Mouse (Mus musculus): ENCODE measurements around the gene Evi2b.

Gene Evi2b

DNA sequence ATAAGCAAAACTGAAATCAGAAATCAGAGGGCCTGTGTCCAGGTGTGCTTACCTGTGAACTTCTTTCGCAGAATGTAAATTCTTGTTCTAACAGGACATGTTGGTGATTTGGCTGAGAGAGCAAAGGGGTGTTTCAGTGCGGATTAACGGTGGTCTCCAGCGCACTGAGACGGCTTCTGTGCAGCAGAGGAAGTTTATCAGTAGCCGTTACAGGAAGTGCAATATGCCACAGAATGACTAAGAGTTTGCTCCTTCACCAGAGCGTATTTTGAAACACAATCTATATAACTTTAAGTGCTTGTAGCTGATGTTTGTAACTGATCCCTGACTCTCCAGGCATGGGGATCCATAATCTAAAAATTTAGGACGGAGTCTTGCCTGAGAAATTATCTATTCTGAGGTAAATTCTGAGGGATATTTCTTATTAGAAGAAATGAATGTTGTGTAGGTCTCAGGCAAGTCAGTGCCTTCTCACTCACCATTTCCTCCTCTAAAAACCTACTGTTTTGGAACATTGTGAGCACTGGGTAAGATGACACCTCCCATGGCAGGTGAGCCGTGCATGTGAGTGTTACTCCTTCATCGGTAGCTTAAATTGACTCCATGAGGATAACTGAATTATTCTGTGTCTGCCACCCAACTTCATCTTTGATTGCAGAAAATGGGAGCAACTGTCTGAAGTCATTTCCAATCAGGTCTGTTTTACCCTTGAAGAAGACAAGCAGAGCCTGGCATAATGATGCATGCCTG lies at the start of gene Evi2b:
Gene Evi2b, minus strand, starts transcription at position 203 of the 750 bp plus-strand sequence.
- peak; percentile 82 for DNase-seq (ENCODE audit: low read depth, low spot score)

GRCm38 (mm10) chr11:79570319-79570718 lies 46.8 kb upstream of the Evi2b start:
- peak; percentile 45 for DNase-seq (ENCODE audit: low read depth, low spot score)

DNA sequence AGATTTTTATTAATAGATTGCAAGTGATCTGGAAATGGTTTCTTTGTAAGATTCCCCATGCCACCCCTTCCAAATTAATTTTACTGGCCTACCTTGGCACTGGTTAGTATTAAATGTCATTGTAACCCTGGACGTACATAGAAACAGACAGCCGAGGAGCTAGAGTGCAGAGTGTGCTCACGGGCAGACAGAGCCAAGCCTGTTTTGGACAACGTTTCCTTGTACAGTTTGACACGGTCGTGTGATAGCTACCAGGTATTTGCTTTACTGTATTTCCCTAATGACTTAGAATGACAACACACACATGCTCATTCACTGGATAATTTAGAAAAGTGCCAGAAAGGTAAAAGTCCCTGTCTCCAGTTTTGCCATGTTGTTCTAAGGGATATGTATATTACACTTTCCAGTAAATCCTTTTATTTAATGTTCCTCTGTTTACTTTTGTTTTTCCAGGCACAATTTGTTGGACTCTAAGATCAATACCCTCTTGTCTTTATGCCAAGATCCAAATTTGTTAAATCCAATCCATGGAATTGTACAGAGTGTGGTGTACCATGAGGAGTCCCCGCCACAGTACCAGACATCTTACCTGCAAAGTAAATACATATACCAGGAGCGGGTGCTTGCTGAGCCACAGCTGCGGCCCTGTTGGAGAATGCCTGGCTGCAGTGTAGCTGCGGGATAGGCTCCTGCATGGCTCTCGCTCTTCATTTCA lies 44.8 kb upstream of the Evi2b start:
- DNase-seq (ENCODE audit: low read depth, low spot score), result no peak

DNA sequence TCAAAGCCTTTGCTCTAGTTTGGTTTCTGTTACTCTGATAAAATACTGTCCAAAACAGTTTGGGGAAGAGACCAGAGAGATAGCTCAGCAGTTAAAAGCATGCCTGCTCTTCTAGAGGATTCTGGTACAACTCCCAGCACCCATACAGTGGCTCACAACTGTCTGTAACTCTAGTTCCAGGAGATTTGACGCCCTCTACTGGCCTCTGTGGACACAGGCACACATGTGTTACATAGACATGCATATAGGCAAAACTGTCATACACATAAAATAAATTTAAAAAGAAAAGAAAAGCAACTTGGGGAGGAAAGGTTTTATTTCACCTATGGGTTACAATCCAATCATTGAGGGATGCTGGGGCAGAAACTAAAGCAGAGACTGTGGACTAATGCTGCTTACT lies 43.4 kb upstream of the Evi2b start:
- no peak for DNase-seq (ENCODE audit: low read depth, low spot score)

DNA sequence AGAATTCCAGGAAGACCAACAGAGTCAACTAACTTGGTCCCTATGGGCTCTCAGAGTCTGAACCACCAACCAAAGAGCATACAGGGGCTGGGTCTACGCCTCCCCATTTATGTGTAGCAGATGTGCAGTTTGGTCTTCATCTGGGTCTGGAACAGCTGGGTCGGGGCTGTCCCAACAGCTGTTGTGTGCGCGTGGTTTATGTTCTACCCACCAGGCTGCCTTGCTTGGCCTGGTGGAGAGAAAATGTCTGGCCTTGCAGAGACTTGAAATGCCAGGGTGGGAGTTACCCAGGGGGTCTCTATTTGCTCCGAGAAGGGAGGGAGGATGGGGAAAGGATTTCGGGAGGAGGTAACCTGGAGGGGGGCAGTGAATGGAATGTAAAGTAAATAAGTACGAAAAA lies 39.9 kb upstream of the Evi2b start:
- DNase-seq (ENCODE audit: low read depth, low spot score), result no peak

- DNase-seq (ENCODE audit: low read depth, low spot score), result no peak
Measured at GRCm38 (mm10) chr11:79560536-79560935, 37.0 kb upstream of the Evi2b start.

DNA sequence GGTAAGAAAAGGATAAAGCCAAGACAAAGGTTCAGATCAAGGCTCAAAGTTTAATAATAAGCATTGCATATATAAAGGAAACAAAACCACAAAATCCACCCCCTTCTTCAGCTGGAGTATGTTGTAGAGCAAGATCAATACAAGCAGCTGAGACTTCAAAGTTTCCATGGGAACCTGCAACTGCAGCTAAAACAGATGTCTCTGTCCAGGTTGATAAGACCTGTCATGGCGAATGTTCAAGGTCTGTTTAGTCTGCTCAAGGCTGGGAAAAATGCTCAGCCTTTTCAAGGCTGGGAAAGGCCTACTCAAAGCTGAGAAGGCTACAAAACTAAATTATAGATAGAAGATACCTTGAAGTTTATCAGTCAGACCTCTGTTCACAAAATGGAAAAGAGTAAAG lies 29.1 kb upstream of the Evi2b start:
- DNase-seq (ENCODE audit: low read depth, low spot score), result no peak

- DNase-seq (ENCODE audit: low read depth, low spot score), result no peak
Measured at GRCm38 (mm10) chr11:79536293-79536692, 12.7 kb upstream of the Evi2b start.

- no peak for DNase-seq (ENCODE audit: low read depth, low spot score)
Measured at GRCm38 (mm10) chr11:79535554-79535953, 12.0 kb upstream of the Evi2b start.

DNA sequence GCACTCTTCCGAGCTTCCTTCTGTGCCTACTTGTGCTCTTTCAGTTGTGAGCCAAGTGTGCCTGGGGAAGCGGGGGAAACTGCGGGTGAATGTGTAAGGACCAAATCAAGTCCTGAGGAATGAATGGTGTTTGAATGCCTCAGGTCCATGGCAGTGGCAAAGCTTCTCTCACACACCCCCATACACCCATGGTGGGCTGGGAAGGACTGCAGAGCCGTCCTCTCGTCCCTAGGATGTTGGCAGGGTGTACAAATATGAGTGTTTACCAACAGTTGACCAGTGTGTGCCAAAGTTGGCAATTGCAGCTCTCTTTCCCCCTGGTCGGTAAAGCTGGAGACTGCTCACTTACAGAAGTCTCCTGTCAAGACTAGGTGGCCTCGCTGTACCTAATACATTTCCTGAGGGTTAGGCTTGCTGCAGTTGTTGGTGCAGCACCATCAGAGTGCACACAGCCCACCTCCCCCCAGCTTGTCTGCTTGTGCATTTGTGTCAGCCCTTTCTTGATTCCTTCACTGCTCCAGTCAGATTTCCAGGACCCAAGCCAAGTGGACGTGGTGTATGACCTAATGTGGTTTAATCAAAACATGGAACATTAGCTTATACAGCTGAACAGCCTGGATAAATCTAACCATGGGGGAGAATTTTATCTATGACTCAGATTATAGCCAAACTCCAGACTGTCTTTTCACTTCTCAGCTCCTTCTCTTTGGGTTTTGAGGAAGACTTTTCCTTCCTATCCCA lies 10.6 kb upstream of the Evi2b start:
- no peak for DNase-seq (ENCODE audit: low read depth, low spot score)

DNA sequence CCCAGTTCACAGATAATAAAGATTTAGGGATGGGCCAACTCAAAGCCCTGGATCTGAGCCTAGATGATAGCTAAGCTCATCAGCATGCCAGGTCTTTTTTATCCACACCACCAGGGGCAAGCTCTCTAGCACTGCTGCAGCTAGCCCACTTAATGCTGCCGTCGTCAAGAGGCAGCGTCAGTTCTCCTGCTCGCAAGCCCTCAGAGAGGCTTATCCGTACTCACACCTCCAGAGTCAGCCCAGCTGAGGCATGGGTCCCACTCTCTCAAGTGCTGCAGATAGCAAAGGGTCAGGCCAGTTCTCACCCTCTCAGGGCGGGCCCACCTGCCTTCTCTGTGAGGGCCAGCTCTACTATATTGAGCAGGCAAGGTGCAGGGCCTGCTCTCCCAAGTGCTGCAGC lies 9.7 kb upstream of the Evi2b start:
- no peak for DNase-seq (ENCODE audit: low read depth, low spot score)

DNA sequence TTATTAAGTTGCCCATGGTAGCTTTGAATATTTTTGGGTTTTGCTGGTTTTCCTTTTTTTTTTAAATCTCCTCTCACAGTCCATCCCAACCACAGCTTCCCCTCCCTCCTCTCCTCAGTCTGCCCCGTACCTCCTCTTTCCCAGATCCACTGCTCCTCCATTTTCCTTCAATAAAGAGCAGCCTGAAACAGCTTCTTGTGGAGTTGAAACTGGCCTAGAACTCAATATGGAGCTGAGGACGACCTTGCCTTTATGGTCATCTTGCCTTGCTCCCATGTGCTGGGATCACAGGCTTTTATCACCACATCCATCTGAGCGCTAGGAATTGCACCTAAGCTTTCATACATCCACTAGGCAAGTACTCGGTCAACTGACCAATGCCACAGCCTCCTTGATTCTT lies 7.9 kb upstream of the Evi2b start:
- DNase-seq (ENCODE audit: low read depth, low spot score), result no peak

DNA sequence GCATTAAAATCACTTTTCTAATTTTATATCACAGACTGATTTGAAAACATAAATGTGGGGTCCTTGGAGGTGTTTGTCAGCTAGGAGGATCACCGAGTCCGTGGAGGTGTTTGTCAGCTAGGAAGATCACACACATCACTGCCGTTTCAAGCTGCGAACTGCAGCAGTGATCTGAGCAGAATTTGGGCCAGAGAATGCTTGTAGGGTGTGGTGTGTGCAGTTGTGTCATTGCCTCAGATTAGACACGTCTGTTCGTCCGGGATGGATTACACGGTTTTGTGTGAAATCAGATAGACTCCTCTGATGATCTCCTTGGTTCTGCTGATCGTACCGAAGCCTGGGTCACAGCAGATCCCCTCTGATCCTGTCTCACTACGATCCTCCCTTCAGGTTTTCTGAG lies 7.2 kb upstream of the Evi2b start:
- no peak for DNase-seq (ENCODE audit: low read depth, low spot score)

GRCm38 (mm10) chr11:79530333-79530761 lies 6.8 kb upstream of the Evi2b start, which contains the start of the genes Evi2 and Evi2a:
Gene Evi2, minus strand, starts transcription at chr11:79530589.
Gene Evi2a, minus strand, starts transcription at chr11:79530609.
- DNase-seq (ENCODE audit: low read depth, low spot score), result peak; percentile 68

GRCm38 (mm10) chr11:79529736-79530135 lies 6.2 kb upstream of the Evi2b start:
- DNase-seq (ENCODE audit: low read depth, low spot score), result peak; percentile 82

DNA sequence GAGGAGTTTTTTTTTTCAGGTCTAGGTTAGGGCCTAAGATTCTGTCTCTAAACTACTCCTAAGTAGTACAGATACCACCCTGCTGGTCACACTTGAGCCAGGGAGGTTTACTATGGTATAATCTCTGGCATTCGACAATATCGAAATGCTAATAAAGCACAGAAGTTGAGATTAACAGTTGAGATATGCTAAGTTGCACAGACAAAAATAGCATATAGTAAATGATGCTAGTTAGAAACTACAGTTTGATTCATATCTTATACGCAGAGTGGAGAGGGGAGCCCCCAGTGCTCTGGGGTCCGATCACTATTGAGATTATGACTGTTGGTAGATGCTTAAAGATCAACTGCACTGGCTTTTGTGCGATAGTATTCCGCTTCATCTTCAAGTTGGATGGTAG lies 5.7 kb upstream of the Evi2b start:
- no peak for DNase-seq (ENCODE audit: low read depth, low spot score)

DNA sequence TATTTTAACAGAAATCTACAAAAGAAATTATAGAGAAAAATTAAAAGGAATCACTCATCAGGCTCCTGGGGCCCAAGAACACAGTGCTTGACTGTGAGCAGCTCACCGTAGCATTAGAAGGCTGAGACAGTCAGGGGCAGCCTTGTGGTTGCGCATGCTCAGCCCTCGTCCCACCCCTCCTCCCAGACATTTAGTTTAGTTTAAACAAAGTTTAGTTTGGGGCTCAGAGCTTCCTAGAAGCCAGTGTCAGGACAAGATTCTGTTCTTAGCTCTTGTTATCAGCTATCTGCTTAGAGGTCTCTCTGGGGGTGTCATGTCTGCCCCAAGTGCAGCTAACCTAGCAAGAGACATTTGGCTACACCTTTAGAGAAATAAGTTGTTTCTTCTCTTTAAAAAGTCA lies 5.0 kb upstream of the Evi2b start:
- peak; percentile 82 for DNase-seq (ENCODE audit: low read depth, low spot score)

DNA sequence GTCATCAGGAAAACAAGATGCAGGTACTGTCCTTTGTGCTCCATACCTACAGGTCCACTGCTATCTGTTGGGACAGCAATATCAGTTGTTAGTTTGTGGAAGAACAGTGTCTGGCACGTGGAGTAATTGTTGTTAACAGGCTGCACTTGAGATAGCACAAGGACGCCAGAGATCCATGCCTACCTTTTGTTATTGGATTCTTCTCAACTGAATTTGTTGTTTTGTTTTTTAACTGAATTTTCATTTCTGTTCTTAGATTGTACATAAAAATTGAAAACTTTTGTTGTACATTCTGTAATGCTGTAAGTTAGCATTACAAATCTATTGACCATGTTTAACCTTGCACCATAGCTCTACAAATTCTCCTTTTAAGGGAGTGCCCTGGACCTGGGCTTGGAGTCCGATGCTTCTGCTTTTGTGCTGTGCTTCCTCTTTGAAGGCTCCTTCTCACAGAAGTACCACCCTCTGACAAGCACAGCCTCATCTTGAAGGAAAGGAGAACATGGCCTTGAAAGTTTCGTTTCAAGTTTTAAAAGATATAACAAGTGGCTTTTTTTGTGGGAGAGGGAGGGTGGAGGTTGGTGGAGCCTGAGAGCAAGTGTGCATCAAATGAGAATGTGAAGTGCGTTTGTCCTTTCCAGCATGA lies 4.3 kb upstream of the Evi2b start:
- peak; percentile 90 for DNase-seq (ENCODE audit: low read depth, low spot score)

- peak; percentile 89 for DNase-seq (ENCODE audit: low read depth, low spot score)
Measured at GRCm38 (mm10) chr11:79527015-79527738, 3.6 kb upstream of the Evi2b start.

DNA sequence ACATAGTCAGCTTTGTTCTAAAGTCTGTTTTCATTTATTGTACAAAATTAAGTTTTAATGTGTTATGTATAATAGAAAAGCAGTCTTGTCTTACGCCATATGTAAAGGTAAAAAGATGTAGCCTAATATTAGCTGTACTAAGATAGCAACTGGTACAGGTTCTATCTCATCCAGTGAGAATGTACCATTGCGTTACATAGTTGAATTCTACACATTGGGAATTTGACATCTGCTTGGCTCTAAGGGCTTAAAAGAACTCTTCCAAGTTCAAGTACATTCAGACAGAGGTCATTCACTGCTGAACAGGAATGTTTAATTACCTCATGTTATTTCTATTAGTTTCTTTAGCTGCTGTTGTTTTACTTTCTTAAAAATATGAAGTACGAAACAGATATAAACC lies 3.0 kb upstream of the Evi2b start:
- no peak for DNase-seq (ENCODE audit: low read depth, low spot score)

GRCm38 (mm10) chr11:79524310-79524575 lies 681 bp upstream of the Evi2b start:
- peak; percentile 73 for DNase-seq (ENCODE audit: low read depth, low spot score)

All from A20 (cell line).